Mouse (Mus musculus) effector memory CD4-positive, alpha-beta T cell, adult 7 months (primary cell): ENCODE measurements around the gene 4933414I15Rik. TPM values are rescaled to one million over a fixed set of nuclear protein-coding genes. Genes with fewer than 3 reads are reported as not detected.

ENCODE experiments used
- polyA plus RNA-seq: library from polyadenylated mRNA; unstranded; fragments of 100-300 nt; shearing (Covaris generic); gene quantifications from one replicate; pipeline ENCODE4 v1.2.1, GENCODE M21; 2017

4933414I15Rik gene
- polyA plus RNA-seq = not detected

GRCm38 (mm10) chr11:50943506-50943905 lies at the start of gene 4933414I15Rik:
4933414I15Rik (minus strand) TSS chr11:50943765.

GRCm38 (mm10) chr11:50981667-50982066 lies 38.1 kb upstream of the 4933414I15Rik start, which contains the start of gene Olfr1377:
Olfr1377 (plus strand) TSS chr11:50981967.

GRCm38 (mm10) chr11:50966230-50966629 lies 22.7 kb upstream of the 4933414I15Rik start, which contains the start of gene Olfr1378:
Olfr1378 (plus strand) TSS chr11:50966530.

GRCm38 (mm10) chr11:50953665-50954064 lies 10.1 kb upstream of the 4933414I15Rik start, which contains the start of gene Prop1:
Prop1 (minus strand) TSS chr11:50953765.

GRCm38 (mm10) chr11:50931451-50931866 lies 12.1 kb downstream of the 4933414I15Rik start, which contains the start of gene Zfp354b:
Zfp354b (minus strand) TSS chr11:50931633.

GRCm38 (mm10) chr11:50915671-50916320 lies 27.8 kb downstream of the 4933414I15Rik start, which contains the start of gene Zfp2:
Zfp2 (minus strand) TSS chr11:50916165.

Other genes starting within 250 kb of the 4933414I15Rik start
- gene Zfp354c, start 116.0 kb downstream of the 4933414I15Rik start, polyA plus RNA-seq = 4.1 TPM
- not detected for gene Zfp879, start 102.2 kb downstream of the 4933414I15Rik start, polyA plus RNA-seq
- gene Grm6, start 93.1 kb downstream of the 4933414I15Rik start, polyA plus RNA-seq = 0.29 TPM
- gene Zfp454, start 56.1 kb downstream of the 4933414I15Rik start, polyA plus RNA-seq = not detected
- not detected for gene Zfp2, start 27.6 kb downstream of the 4933414I15Rik start, polyA plus RNA-seq
- not detected for gene Zfp354b, start 12.1 kb downstream of the 4933414I15Rik start, polyA plus RNA-seq
- gene Prop1, start 10.0 kb upstream of the 4933414I15Rik start, polyA plus RNA-seq = not detected
- not detected for gene Olfr1378, start 22.8 kb upstream of the 4933414I15Rik start, polyA plus RNA-seq
- gene Olfr1377, start 38.2 kb upstream of the 4933414I15Rik start, polyA plus RNA-seq = not detected
- 0.76 TPM for gene Olfr51, start 59.8 kb upstream of the 4933414I15Rik start, polyA plus RNA-seq
- gene Olfr54, start 70.5 kb upstream of the 4933414I15Rik start, polyA plus RNA-seq = 0.34 TPM
- not detected for gene Olfr1375, start 104.3 kb upstream of the 4933414I15Rik start, polyA plus RNA-seq
- gene Zfp354a, start 115.5 kb upstream of the 4933414I15Rik start, polyA plus RNA-seq = 0.10 TPM